Comparison of ENCODE assay signal across 10 mouse cellular contexts in genomic region chrX:36551351-36551750, GRCm38 (mm10). TPM values are rescaled to one million over a fixed set of nuclear protein-coding genes. Genes with fewer than 3 reads are reported as not detected.
DNase-seq lines count a peak whose midpoint lies in the region; ATAC-seq and TF ChIP-seq lines count a peak whose summit lies in the region.
"Had no signal": no experiment of that assay in that cellular context is flagged by ENCODE, and none has a peak within 500 bp of the region (broad histone marks: within the 10 kb centered on the region; RNA-seq: fewer than 3 reads in every experiment).

No protein-coding gene starts in this region.

- no peak overlapping the region for H3K9ac ChIP-seq in heart, embryonic 11.5 days (ENCODE audit: low read depth, low read length)
- no peak overlapping the region for H3K9ac ChIP-seq in limb, embryonic 14.5 days (ENCODE audit: low read depth, low read length, severe bottlenecking)

- H3K27ac ChIP-seq in heart, embryonic 11.5 days (ENCODE audit: low read depth, low read length), result 0 out of 2 replicates have a peak overlapping the region, but pooled peaks have one; percentile 29
- H3K27ac ChIP-seq in limb, embryonic 14.5 days (replicated peaks; ENCODE audit: low read depth, low read length), result peak overlapping the region; percentile 73

- ATAC-seq in heart, embryonic 11.5 days (replicated peaks; ENCODE audit: insufficient number of reproducible peaks, low FRiP score, low TSS enrichment), result no peak
- no peak for ATAC-seq in limb, embryonic 14.5 days (ENCODE audit: low FRiP score, low read depth)

- no peak for TF ChIP-seq POLR2A in limb, embryonic 14.5 days (IDR thresholded peaks at IDR 0.05; ENCODE audit: borderline replicate concordance, extremely low read depth, insufficient read depth, insufficient read length)
- no peak for TF ChIP-seq POLR2A in lung, adult 2 months (IDR thresholded peaks at IDR 0.05; ENCODE audit: borderline replicate concordance, extremely low read depth, low read depth, low read length)

- H3K9me3 ChIP-seq in heart, embryonic 11.5 days (replicated peaks; ENCODE audit: control insufficient read depth, low read length), result no peaks in the 10 kb centered on the region
- no peaks in the 10 kb centered on the region for H3K9me3 ChIP-seq in limb, embryonic 14.5 days (ENCODE audit: control insufficient read depth, low read length)
- H3K9me3 ChIP-seq: G1E had no signal

- TF ChIP-seq CTCF in lung, adult 2 months (IDR thresholded peaks at IDR 0.05; ENCODE audit: insufficient read depth, low read length), result no peak

- no peaks in the 10 kb centered on the region for H3K4me1 ChIP-seq in heart, embryonic 11.5 days (ENCODE audit: control insufficient read depth, insufficient read depth, low read length)
- H3K4me1 ChIP-seq in limb, embryonic 14.5 days (ENCODE audit: control insufficient read depth, insufficient read depth, low read length), result peaks cover 4% of the 10 kb centered on the region; the same call in 1 of the 2 replicates
- H3K4me1 ChIP-seq in lung, adult 2 months (ENCODE audit: control insufficient read depth, insufficient read depth, low read length), result no peaks in the 10 kb centered on the region; the same call in 1 of the 2 replicates

- no peaks in the 10 kb centered on the region for H3K36me3 ChIP-seq in heart, embryonic 11.5 days (ENCODE audit: control insufficient read depth, insufficient read depth, low read length)
- no peaks in the 10 kb centered on the region for H3K36me3 ChIP-seq in limb, embryonic 14.5 days (ENCODE audit: control insufficient read depth, insufficient read depth, low read length)
- H3K36me3 ChIP-seq: G1E had no signal

- no peak overlapping the region for H3K4me2 ChIP-seq in heart, embryonic 11.5 days
- peak overlapping the region; percentile 16 for H3K4me2 ChIP-seq in limb, embryonic 14.5 days (replicated peaks; ENCODE audit: low read depth, low read length, severe bottlenecking)

- no peaks in the 10 kb centered on the region for H3K27me3 ChIP-seq in heart, embryonic 11.5 days (ENCODE audit: control insufficient read depth, insufficient read depth, low read length)
- no peaks in the 10 kb centered on the region for H3K27me3 ChIP-seq in limb, embryonic 14.5 days (ENCODE audit: control insufficient read depth, insufficient read depth, low read length)

- H3K4me3 ChIP-seq in heart, embryonic 11.5 days (ENCODE audit: low read depth, low read length), result no peak overlapping the region
- no peak overlapping the region for H3K4me3 ChIP-seq in limb, embryonic 14.5 days (replicated peaks; ENCODE audit: low read length)
- H3K4me3 ChIP-seq in lung, adult 2 months (replicated peaks; ENCODE audit: extremely low read depth, low read depth, low read length), result no peak overlapping the region

- DNase-seq in heart, postnatal 10 days, result no peak
- peak; percentile 4 for DNase-seq in right cerebral cortex, adult 18-20 months
- no peak for DNase-seq in right cerebral cortex, postnatal 4 days
- DNase-seq in limb, embryonic 14.5 days (ENCODE audit: low spot score), result no peak
- DNase-seq in spleen, postnatal 36 days (ENCODE audit: low spot score in 2 of 2), result no peak
- no peak for DNase-seq in layer of hippocampus, adult 9-11 months
- no peak for DNase-seq in lung, adult 2 months

- WGBS in heart, embryonic 11.5 days (ENCODE audit: insufficient replicate concordance), result 36% methylated on average over 6 of the region's 6 CpGs
- WGBS in limb, embryonic 14.5 days, result 49% methylated on average over 6 of the region's 6 CpGs
- WGBS in lung, adult 2 months, result 46% methylated on average over 6 of the region's 6 CpGs

- intact Hi-C loops in heart, postnatal 10 days (cut with DNase I), result no loop called here

RNA-seq across cellular contexts. Expression of gene Pgrmc1, which starts 46.7 kb away (rescaled TPM):
- 156 and 157 TPM in 2 replicates for polyA plus RNA-seq in heart, embryonic 11.5 days (2014; fragmentation: Nextera tagmentation; extraction: Ambion mirVana)
- total RNA-seq in heart, postnatal 10 days (2021), result 10 to 100 TPM; 39.5 TPM
- polyA plus RNA-seq in limb, embryonic 14.5 days (2012; rRNA removed), result 136 and 167 TPM in 2 replicates
- 296 and 314 TPM in 2 replicates for polyA plus RNA-seq in limb, embryonic 14.5 days (2014; fragmentation: Nextera tagmentation; extraction: Ambion mirVana)
- polyA plus RNA-seq in lung, adult 2 months (2012; rRNA removed), result 121 and 162 TPM in 2 replicates

RNA-seq across cellular contexts. Expression of gene Gm14569, which starts 59.7 kb away (rescaled TPM):
- not detected in 2 replicates for polyA plus RNA-seq in heart, embryonic 11.5 days (2014; fragmentation: Nextera tagmentation; extraction: Ambion mirVana)
- total RNA-seq in heart, postnatal 10 days (2021), result not detected
- polyA plus RNA-seq in limb, embryonic 14.5 days (2012; rRNA removed), result 0.04 TPM in 2 replicates
- not detected in 2 replicates for polyA plus RNA-seq in limb, embryonic 14.5 days (2014; fragmentation: Nextera tagmentation; extraction: Ambion mirVana)
- polyA plus RNA-seq in lung, adult 2 months (2012; rRNA removed), result 0.08 and 0.21 TPM in 2 replicates
- total RNA-seq: common myeloid progenitor, adult 5-6 weeks had no signal
- polyA plus RNA-seq: G1E had no signal
